Mouse (Mus musculus): ENCODE measurements at regions not wholly inside any gene's neighbourhood (a gene's known extent, or its start where the extent isn't known, plus 50 kb on each side); places are given as distances from the start of the nearest gene placed in this dataset.
A peak's percentile ranks its signal among the peaks of the same experiment; 100 is the strongest.

DNA sequence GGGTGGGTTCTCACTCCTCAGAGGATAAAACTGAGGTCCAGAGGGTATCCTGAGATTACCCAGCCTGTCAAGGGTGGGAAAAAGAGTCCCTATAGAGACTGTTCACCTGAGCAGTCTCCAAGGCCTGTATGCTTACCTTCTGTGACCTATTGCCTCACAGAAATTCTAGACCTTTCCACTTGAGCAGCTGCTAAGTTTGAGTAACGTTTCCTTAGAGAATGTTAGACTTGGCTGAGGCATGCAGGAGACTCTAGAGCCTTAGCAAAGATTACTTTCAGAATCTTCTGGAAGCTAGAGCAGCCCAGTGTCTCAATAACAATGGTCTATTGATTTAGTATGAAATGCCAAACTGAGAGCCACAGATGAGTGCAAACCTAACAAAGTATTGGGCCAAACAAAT, 123.1 kb upstream of the Btg1 start:
- Histone ChIP-seq H3K4me2 (no peak overlapping the region), H3K9me3 (replicated peaks) (no peaks in the 10 kb centered on the region), H3K9ac (no peak overlapping the region), H3K4me3 (replicated peaks) (no peak overlapping the region), H3K4me1 (no peaks in the 10 kb centered on the region), H3K27me3 (no peaks in the 10 kb centered on the region), H3K36me3 (no peaks in the 10 kb centered on the region), H3K27ac (no peak overlapping the region)
- no peak for ATAC-seq (replicated peaks; ENCODE audit: low FRiP score)
- WGBS = 24% methylated on average over 1 of the region's 1 CpGs

DNA sequence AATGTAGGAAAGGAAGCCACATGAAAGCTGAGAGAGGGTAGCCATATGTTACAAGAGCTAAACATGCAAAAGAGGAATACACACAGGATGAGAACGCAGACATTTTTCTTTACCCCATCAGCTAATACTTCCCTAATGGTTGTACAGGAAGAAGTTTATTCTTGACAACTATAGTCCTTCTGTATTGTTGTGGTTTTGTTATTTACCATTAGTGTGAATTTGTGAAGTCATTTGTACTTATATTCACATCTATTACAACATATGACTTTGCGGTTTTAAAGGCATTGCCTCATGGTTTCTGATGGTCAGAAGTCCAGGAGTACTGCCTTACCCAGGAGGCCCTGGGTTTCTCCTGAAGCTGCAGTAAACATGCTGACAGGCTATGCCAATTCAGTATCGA, 120.1 kb upstream of the Btg1 start:
- no peaks in the 10 kb centered on the region for H3K36me3 ChIP-seq
- 91% methylated on average over 3 of the region's 3 CpGs for WGBS
- no peak overlapping the region for H3K4me3 ChIP-seq (replicated peaks)
- no peak overlapping the region for H3K27ac ChIP-seq
- H3K9ac ChIP-seq = no peak overlapping the region
- no peak for ATAC-seq (replicated peaks; ENCODE audit: low FRiP score)
- no peaks in the 10 kb centered on the region for H3K27me3 ChIP-seq
- no peaks in the 10 kb centered on the region for H3K4me1 ChIP-seq
- H3K9me3 ChIP-seq (replicated peaks) = no peaks in the 10 kb centered on the region
- no peak overlapping the region for H3K4me2 ChIP-seq

DNA sequence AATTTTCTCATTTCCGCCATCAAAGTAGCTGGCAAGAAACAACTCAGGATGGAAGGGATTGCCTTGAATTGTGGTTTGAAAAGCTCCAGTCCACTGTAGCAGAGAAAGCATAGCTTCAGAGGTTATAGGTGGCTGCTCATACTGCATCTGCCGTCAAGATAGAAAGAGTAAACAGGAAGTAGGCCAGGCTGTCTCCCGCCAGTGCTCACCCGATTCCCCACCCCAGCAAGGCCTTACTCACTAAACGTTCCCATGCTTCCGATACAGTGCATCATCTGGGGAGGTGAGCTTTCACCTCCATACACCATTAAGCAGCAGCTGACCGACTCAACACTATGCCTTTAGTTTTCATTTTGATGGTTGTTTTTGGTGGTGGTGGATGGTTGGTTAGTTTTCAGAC, 119.3 kb upstream of the Btg1 start:
- Histone ChIP-seq H3K9ac (no peak overlapping the region), H3K4me1 (no peaks in the 10 kb centered on the region), H3K9me3 (replicated peaks) (no peaks in the 10 kb centered on the region), H3K4me2 (no peak overlapping the region), H3K27ac (no peak overlapping the region), H3K27me3 (no peaks in the 10 kb centered on the region), H3K4me3 (replicated peaks) (no peak overlapping the region), H3K36me3 (no peaks in the 10 kb centered on the region)
- WGBS = 80% methylated on average over 7 of the region's 7 CpGs
- no peak for ATAC-seq (replicated peaks; ENCODE audit: low FRiP score)

DNA sequence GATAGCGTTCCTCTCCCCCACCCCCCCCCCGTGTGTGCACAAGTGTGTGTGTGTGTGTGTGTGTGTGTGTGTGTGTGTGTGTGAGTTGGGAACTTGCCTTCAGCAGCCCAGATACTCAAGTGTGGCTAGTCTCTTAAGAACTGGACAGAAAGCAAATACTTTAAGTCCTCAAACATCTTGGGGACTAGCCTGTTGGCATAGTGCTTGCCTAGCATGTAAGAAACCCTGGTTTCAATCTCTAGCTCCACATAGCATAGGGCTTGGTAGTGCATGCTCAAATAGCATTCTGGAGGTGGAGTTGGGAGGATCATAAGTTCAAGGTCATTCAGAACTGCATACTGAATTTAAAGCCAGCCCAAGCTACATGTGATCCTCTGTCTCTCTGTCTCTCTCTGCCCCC, 117.5 kb upstream of the Btg1 start:
- H3K27me3 ChIP-seq = no peaks in the 10 kb centered on the region
- 100% methylated on average over 2 of the region's 2 CpGs for WGBS
- no peak for ATAC-seq (replicated peaks; ENCODE audit: low FRiP score)
- no peaks in the 10 kb centered on the region for H3K36me3 ChIP-seq
- no peak overlapping the region for H3K4me2 ChIP-seq
- no peaks in the 10 kb centered on the region for H3K9me3 ChIP-seq (replicated peaks)
- H3K9ac ChIP-seq = no peak overlapping the region
- no peaks in the 10 kb centered on the region for H3K4me1 ChIP-seq
- H3K4me3 ChIP-seq (replicated peaks) = no peak overlapping the region
- H3K27ac ChIP-seq = no peak overlapping the region

DNA sequence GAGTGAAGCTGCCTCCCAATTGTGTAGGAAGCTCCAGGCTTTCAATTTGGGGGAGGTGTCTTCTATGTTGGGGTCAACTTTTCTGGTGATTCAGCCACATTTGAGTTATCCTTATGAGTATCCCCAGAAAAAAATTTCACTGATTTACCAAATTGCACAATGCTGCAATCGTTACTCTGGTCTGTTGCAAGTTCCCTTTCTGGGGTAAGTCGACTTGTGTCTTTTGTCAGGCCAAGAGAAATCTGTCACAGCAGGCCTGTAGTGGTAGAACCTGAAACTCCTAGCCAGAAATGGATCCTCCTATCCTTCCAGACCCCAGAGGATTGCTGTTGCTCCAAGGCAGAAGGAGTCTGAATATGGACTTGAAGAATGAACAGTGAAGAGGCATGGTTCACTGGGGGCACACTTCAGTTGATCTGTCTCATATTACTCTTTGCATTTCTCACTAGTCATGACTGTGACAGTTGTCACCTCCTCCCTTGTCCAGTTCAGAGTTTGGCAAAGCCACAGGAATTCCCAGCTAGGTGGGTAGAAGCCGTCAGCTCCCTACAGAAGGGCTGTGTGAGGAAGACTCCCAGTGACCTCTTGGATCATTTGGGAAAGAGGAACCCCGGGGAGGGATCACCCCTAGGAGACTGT, 114.6 kb upstream of the Btg1 start:
- Histone ChIP-seq H3K27ac (no peak overlapping the region), H3K4me1 (no peaks in the 10 kb centered on the region), H3K4me3 (replicated peaks) (no peak overlapping the region), H3K9ac (no peak overlapping the region), H3K9me3 (replicated peaks) (no peaks in the 10 kb centered on the region), H3K27me3 (no peaks in the 10 kb centered on the region), H3K36me3 (no peaks in the 10 kb centered on the region), H3K4me2 (no peak overlapping the region)
- WGBS = 68% methylated on average over 4 of the region's 4 CpGs
- no peak for ATAC-seq (replicated peaks; ENCODE audit: low FRiP score)

DNA sequence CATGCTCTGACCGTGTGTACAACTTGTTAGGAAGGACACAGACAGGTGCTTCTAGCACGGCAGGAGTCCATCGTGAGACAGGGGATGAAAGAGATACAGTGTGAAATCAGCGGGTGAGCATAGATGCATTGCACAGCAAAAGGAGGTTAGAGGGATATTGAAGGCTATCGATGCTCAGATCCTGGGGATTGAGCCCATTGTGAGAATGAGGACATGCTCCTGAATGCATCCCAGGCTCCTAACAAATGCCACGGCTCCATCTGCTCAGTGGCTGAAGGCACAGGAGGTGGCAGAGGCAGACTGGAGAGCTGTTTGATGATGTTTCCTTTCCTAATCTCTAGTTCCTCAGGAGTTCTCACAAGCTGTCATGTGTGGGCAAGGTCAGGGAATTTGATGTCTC, 114.1 kb upstream of the Btg1 start:
- Histone ChIP-seq H3K9me3 (replicated peaks) (no peaks in the 10 kb centered on the region), H3K4me2 (no peak overlapping the region), H3K4me1 (no peaks in the 10 kb centered on the region), H3K9ac (no peak overlapping the region), H3K36me3 (no peaks in the 10 kb centered on the region), H3K4me3 (replicated peaks) (no peak overlapping the region), H3K27me3 (no peaks in the 10 kb centered on the region), H3K27ac (no peak overlapping the region)
- 60% methylated on average over 6 of the region's 6 CpGs for WGBS
- ATAC-seq (replicated peaks; ENCODE audit: low FRiP score) = no peak

DNA sequence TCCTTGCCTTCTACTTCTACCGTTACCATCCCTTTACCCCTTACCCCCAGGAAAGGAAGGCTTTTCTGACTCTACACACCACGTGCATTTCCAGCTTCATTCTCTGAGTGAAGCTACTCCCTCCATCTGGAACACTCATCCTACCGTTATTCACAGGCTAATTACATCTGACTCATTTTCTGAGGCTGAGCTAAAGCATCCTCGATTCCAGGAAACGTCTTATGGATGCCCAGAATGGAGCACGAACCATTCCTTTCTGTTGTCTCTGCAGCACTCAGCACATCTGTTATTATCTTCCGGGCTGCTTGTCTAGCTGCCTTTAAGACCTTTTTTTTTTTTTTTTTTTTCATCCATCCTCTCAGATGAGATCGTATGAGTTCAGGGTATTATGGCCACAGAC, 112.5 kb upstream of the Btg1 start:
- no peak overlapping the region for H3K4me3 ChIP-seq (replicated peaks)
- no peak overlapping the region for H3K9ac ChIP-seq
- no peak overlapping the region for H3K4me2 ChIP-seq
- 90% methylated on average over 8 of the region's 8 CpGs for WGBS
- H3K27ac ChIP-seq = no peak overlapping the region
- ATAC-seq (replicated peaks; ENCODE audit: low FRiP score) = no peak
- no peaks in the 10 kb centered on the region for H3K36me3 ChIP-seq
- no peaks in the 10 kb centered on the region for H3K9me3 ChIP-seq (replicated peaks)
- no peaks in the 10 kb centered on the region for H3K27me3 ChIP-seq
- no peaks in the 10 kb centered on the region for H3K4me1 ChIP-seq

DNA sequence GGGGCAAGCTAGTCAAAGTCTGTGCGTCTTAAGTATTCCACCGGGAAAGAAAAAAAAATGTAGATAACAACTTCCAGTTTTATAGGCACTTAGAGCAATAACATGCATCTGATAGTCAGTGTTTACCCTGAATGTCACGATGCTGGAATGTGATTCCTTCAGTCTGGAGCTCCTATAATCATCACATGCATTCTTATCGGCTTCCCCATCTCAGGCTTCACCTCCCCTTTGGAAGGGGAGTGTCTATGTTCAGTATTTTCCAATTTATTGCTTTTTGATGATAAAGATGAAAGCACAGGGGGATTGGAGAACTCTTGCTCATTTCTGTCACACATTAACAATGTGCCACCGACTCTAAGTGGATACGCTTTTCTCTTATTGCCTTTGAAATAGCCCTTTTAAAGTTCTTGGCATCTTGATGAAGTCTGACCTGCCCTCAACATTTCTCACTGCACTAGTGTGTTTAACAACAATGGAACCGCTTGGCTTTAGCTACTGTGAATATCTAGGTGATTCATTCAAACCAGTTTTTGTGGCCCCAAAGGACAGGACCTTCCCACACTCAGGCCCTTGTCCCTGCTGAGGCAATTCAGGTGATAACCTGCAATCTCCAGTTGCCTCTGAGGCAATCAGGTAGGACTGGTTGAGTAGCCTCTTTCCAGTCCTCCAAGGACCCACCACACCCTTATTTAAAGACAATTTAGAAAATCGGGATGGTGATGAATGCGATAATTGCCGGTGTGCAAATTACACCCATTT, 101.5 kb upstream of the Btg1 start:
- no peak overlapping the region for H3K9ac ChIP-seq
- H3K9me3 ChIP-seq (replicated peaks) = no peaks in the 10 kb centered on the region
- no peak overlapping the region for H3K4me3 ChIP-seq (replicated peaks)
- H3K4me2 ChIP-seq = no peak overlapping the region
- ATAC-seq (replicated peaks; ENCODE audit: low FRiP score) = no peak
- WGBS = 65% methylated on average over 10 of the region's 10 CpGs
- no peaks in the 10 kb centered on the region for H3K27me3 ChIP-seq
- H3K4me1 ChIP-seq = peaks cover 7% of the 10 kb centered on the region; the same call in 1 of the 2 replicates
- no peak overlapping the region for H3K27ac ChIP-seq
- H3K36me3 ChIP-seq = no peaks in the 10 kb centered on the region

DNA sequence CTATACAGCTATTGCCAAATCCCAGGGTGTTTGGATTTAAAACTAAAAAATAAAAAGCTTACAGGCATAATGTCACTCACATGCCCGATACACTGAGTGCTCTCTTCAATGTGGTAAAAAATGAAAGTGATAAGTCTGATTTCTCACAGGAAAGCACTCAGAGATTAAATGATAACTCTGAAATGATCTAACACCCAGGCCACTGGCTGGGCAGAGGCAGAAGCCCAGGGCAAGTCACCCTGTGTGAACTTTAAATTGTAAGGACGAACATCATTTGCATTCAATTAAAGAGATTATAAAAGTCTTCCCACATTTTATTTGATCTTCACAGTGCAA, 100.9 kb upstream of the Btg1 start:
- no peak overlapping the region for H3K4me3 ChIP-seq (replicated peaks)
- H3K4me2 ChIP-seq = no peak overlapping the region
- H3K4me1 ChIP-seq = peaks cover 7% of the 10 kb centered on the region; the same call in 1 of the 2 replicates
- H3K27ac ChIP-seq = no peak overlapping the region
- no peak overlapping the region for H3K9ac ChIP-seq
- no peaks in the 10 kb centered on the region for H3K36me3 ChIP-seq
- 78% methylated on average over 2 of the region's 2 CpGs for WGBS
- no peak for ATAC-seq (replicated peaks; ENCODE audit: low FRiP score)
- H3K9me3 ChIP-seq (replicated peaks) = no peaks in the 10 kb centered on the region
- no peaks in the 10 kb centered on the region for H3K27me3 ChIP-seq

DNA sequence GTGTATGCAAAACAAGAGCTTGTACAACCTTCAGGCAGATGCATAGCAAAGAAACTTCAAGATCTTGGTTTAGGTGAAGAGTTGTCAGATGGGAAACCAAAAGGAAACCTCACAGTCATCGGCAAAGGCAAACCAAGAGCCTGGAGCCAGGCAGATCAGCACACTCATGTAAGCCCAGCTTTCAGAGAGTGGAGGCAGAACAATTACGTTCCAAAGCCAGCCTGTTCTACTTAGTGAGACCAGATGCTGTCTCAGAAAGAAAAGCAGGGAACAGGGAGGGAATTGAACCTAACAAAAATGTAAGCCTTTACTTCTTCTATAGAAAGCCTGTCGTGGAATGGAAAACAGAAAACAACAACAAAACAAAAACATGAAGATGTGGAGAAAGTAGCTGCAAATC, 97.4 kb upstream of the Btg1 start:
- Histone ChIP-seq H3K4me1 (peaks cover 7% of the 10 kb centered on the region; the same call in 1 of the 2 replicates), H3K4me2 (no peak overlapping the region), H3K27me3 (no peaks in the 10 kb centered on the region), H3K9me3 (replicated peaks) (no peaks in the 10 kb centered on the region), H3K9ac (no peak overlapping the region), H3K36me3 (no peaks in the 10 kb centered on the region), H3K4me3 (replicated peaks) (no peak overlapping the region), H3K27ac (no peak overlapping the region)
- ATAC-seq (replicated peaks; ENCODE audit: low FRiP score) = no peak
- 85% methylated on average over 3 of the region's 3 CpGs for WGBS

DNA sequence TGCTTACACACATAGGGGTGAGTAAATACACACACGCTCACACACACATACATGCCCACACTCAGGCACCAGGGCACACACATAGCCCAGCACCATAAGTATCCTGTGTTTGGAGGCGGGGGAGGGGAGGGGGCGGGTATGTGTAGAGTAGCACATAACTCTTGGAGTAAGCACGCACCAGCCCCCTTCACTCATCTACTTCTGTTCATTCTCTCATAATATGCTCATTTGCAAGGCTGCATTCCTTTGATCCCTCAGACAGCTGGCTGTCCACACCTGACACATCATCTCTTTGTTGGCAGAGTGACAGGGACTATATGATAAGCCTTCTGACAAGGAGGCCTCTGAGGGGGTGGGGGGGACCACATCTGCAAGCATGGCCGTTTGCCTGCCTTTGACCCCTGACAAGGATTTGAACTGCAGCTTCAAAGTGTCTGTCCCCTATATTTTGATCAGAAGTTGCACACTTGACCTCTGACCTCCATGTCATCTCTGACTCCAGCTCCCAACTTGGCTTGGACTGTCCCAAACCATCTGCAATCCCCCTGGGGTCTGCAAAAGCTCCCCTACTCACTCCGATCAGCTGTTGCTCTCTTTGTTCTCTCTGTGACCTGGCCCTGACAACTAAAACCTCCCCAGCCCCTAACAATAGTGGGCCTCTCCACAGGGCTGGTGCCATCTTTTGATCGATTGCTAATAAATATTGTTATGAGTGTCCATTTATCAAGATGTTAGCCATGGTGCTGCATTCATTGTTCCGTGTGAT, 95.6 kb upstream of the Btg1 start:
- 0 out of 2 replicates have a peak, but pooled peaks have one; percentile 29 for ATAC-seq (replicated peaks; ENCODE audit: low FRiP score)
- Histone ChIP-seq H3K27me3 (no peaks in the 10 kb centered on the region), H3K27ac (no peak overlapping the region), H3K4me1 (no peaks in the 10 kb centered on the region), H3K4me2 (no peak overlapping the region), H3K9me3 (replicated peaks) (no peaks in the 10 kb centered on the region), H3K9ac (no peak overlapping the region), H3K36me3 (no peaks in the 10 kb centered on the region), H3K4me3 (replicated peaks) (no peak overlapping the region)
- 73% methylated on average over 8 of the region's 8 CpGs for WGBS

DNA sequence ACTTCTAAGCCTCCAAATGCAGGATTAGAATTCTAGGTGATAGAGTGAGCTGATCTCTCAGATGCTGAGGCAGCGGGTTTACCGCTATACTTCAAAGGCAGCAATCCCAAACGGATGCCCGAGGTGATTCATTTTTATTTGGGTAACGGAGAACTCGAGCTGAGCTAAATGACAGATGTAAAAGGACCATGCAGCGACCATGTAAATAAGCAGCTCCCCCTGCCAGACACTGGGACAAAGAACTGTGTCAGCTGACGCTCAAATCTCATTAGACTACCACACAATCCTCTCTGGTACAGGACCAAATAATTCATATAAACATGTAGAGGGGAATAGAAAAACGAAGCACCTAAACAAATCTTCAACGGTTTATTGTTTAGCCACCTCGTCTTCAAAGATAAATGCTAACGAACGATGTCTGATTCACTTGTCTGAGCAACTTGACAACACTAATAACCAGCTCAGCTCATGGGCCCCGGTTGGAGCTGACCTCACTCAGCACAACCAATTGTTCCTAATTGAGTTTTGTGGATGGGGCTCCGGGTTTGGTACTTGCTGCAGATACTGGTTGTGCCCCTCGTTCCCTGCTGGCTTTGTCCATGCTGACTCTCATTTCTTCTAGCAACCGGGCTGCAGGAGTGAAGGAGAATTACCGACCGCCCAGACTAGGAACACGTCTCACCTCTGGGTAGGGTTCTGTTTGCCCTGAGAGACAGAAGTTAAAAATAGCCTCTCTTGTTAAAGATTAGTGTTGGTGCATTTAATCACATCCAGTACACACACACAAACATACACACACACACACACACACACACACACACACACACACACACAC, 92.6 kb upstream of the Btg1 start:
- 38% methylated on average over 20 of the region's 20 CpGs for WGBS
- Histone ChIP-seq H3K27ac (no peak overlapping the region), H3K4me2 (no peak overlapping the region), H3K4me3 (replicated peaks) (no peak overlapping the region), H3K9me3 (replicated peaks) (no peaks in the 10 kb centered on the region), H3K36me3 (no peaks in the 10 kb centered on the region), H3K4me1 (no peaks in the 10 kb centered on the region), H3K9ac (no peak overlapping the region), H3K27me3 (no peaks in the 10 kb centered on the region)
- no peak for ATAC-seq (replicated peaks; ENCODE audit: low FRiP score)
